Mouse (Mus musculus) small intestine, adult 2 months (tissue): Measurements from ENCODE around the gene Nupl1. TPM values are rescaled to one million over a fixed set of nuclear protein-coding genes. Genes with fewer than 3 reads are reported as not detected.
A peak's percentile ranks its signal among the peaks of the same experiment; 100 is the strongest.

Experiments used
- H3K27ac ChIP-seq: fragments of 200-500 bp; 2 replicates; pipeline ENCODE4 v1.5.1; 2012; ENCODE audit warnings: low read depth, low read length, control low read depth, inconsistent platforms; ENCODE audit not compliant: insufficient read depth
- H3K27me3 ChIP-seq: fragments of 200-500 bp; 2 replicates; pipeline ENCODE4 v1.6.1; 2012; ENCODE audit warnings: mild to moderate bottlenecking, moderate library complexity, low read length, inconsistent platforms; ENCODE audit not compliant: control insufficient read depth, insufficient read depth
- H3K36me3 ChIP-seq: fragments of 200-500 bp; 2 replicates; pipeline ENCODE4 v1.6.1; 2012; ENCODE audit warnings: mild to moderate bottlenecking, low read length, control low read depth, inconsistent platforms; ENCODE audit not compliant: control insufficient read depth, insufficient read depth
- H3K4me1 ChIP-seq: fragments of 200-500 bp; 2 replicates; pipeline ENCODE4 v1.6.1; 2012; ENCODE audit warnings: low read length, inconsistent platforms, mixed read lengths; ENCODE audit not compliant: control insufficient read depth, insufficient read depth, insufficient read length
- H3K4me3 ChIP-seq: fragments of 200-500 bp; 2 replicates; pipeline ENCODE4 v1.5.1; 2012; ENCODE audit warnings: low read depth, mild to moderate bottlenecking, control low read depth, inconsistent platforms, low read length, moderate library complexity
- CTCF ChIP-seq: fragments of 200-500 bp; IDR thresholded peaks from 2 replicates; pipeline ENCODE4 v1.5.1; 2012; ENCODE audit warnings: low read depth, mild to moderate bottlenecking, control low read depth, inconsistent platforms, low read length, moderate library complexity, mixed read lengths; ENCODE audit not compliant: insufficient replicate concordance, insufficient read length; ENCODE audit errors: extremely low read depth
- POLR2A ChIP-seq: fragments of 200-500 bp; IDR thresholded peaks from 2 replicates; pipeline ENCODE4 v1.6.1; 2012; ENCODE audit warnings: low read depth, mild to moderate bottlenecking, control low read depth, inconsistent platforms, low read length, moderate library complexity
- WGBS: fragments of 180-500 bp; shearing (Covaris S2); methylation state at CpG from one replicate; pipeline ENCODE4 v1.1.7; 2018; 5-methylcytosine and 5-hydroxymethylcytosine counted together
- polyA plus RNA-seq: library from polyadenylated mRNA; depleted of rRNA; stranded (reverse); fragments of >200 nt; gene quantifications from 2 replicates; pipeline ENCODE4 v1.2.3, GENCODE M21; 2012

The Nupl1 gene
- polyA plus RNA-seq, 1 experiment: not detected

- no peak for TF ChIP-seq CTCF
- WGBS: 8% methylated on average over 37 of the region's 37 CpGs
- Histone ChIP-seq H3K4me1 (peaks cover 12% of the 10 kb centered on the region), H3K27ac (peak overlapping the region; percentile 88), H3K36me3 (peaks cover 5% of the 10 kb centered on the region; the same call in 1 of the 2 replicates), H3K27me3 (no peaks in the 10 kb centered on the region), H3K4me3 (peak overlapping the region; percentile 71)
Measured at GRCm38 (mm10) chr14:60177614-60178570, 73.3 kb downstream of the Nupl1 start.

- Histone ChIP-seq H3K4me3 (peak overlapping the region; percentile 71), H3K27ac (peak overlapping the region; percentile 88), H3K27me3 (no peaks in the 10 kb centered on the region), H3K4me1 (peaks cover 21% of the 10 kb centered on the region), H3K36me3 (peaks cover 5% of the 10 kb centered on the region; the same call in 1 of the 2 replicates)
- TF ChIP-seq POLR2A: peak; percentile 20; the same call in 1 of the 2 replicates
- TF ChIP-seq CTCF: no peak
- under 1% methylated on average over 80 of the region's 84 CpGs for WGBS
Measured at GRCm38 (mm10) chr14:60176891-60177613, 74.2 kb downstream of the Nupl1 start.

- no peaks in the 10 kb centered on the region for H3K27me3 ChIP-seq
- H3K4me3 ChIP-seq: peak overlapping the region; percentile 71
- TF ChIP-seq POLR2A: no peak
- no peak for TF ChIP-seq CTCF
- peak overlapping the region; percentile 73 for H3K27ac ChIP-seq
- WGBS: 10% methylated on average over 9 of the region's 9 CpGs
- H3K36me3 ChIP-seq: peaks cover 5% of the 10 kb centered on the region; the same call in 1 of the 2 replicates
- H3K4me1 ChIP-seq: peaks cover 25% of the 10 kb centered on the region
Measured at GRCm38 (mm10) chr14:60176469-60176890, 74.8 kb downstream of the Nupl1 start.

- WGBS: 20% methylated on average over 12 of the region's 12 CpGs
- Histone ChIP-seq H3K27ac (peak overlapping the region; percentile 67), H3K4me1 (peaks cover 29% of the 10 kb centered on the region), H3K27me3 (no peaks in the 10 kb centered on the region), H3K4me3 (no peak overlapping the region), H3K36me3 (no peaks in the 10 kb centered on the region)
- TF ChIP-seq CTCF (no peak), POLR2A (no peak)
Measured at GRCm38 (mm10) chr14:60172286-60173055, 78.8 kb downstream of the Nupl1 start.

- Histone ChIP-seq H3K27ac (peak overlapping the region; percentile 74), H3K27me3 (no peaks in the 10 kb centered on the region), H3K36me3 (no peaks in the 10 kb centered on the region), H3K4me3 (no peak overlapping the region), H3K4me1 (peaks cover 26% of the 10 kb centered on the region; the same call in 1 of the 2 replicates)
- no peak for TF ChIP-seq POLR2A
- no peak for TF ChIP-seq CTCF
- WGBS: 29% methylated on average over 16 of the region's 16 CpGs
Measured at GRCm38 (mm10) chr14:60170845-60171610, 80.2 kb downstream of the Nupl1 start.

- TF ChIP-seq POLR2A (no peak), CTCF (no peak)
- Histone ChIP-seq H3K27ac (no peak overlapping the region), H3K36me3 (no peaks in the 10 kb centered on the region), H3K4me1 (no peaks in the 10 kb centered on the region), H3K4me3 (no peak overlapping the region), H3K27me3 (no peaks in the 10 kb centered on the region)
- 94% methylated on average over 3 of the region's 3 CpGs for WGBS
Measured at GRCm38 (mm10) chr14:60163367-60163766, 87.9 kb downstream of the Nupl1 start.
